Mouse (Mus musculus): ENCODE results near the gene Nudt1.

GRCm38 (mm10) chr5:140349882-140350281, 28.4 kb downstream of the Nudt1 start:
- TF ChIP-seq POLR2AphosphoS5 (IDR thresholded peaks at IDR 0.05; ENCODE audit: borderline replicate concordance, low read depth, low read length) (no peak), NELFE (IDR thresholded peaks at IDR 0.05; ENCODE audit: low read depth, low read length) (no peak), MYB (IDR thresholded peaks at IDR 0.05; ENCODE audit: low read depth, low read length) (no peak), EP300 (IDR thresholded peaks at IDR 0.05; ENCODE audit: low read depth in 1 of 2, low read length in 2 of 2) (no peak), UBTF (IDR thresholded peaks at IDR 0.05; ENCODE audit: borderline replicate concordance, insufficient read depth, low read depth, low read length) (no peak), GABPA (IDR thresholded peaks at IDR 0.05; ENCODE audit: low read depth, low read length) (no peak), MEF2A (IDR thresholded peaks at IDR 0.05; ENCODE audit: extremely low read depth, insufficient replicate concordance, low read depth, low read length, poor library complexity, severe bottlenecking) (no peak), MAZ (IDR thresholded peaks at IDR 0.05; ENCODE audit: low read depth, low read length) (no peak), HCFC1 (IDR thresholded peaks at IDR 0.05; ENCODE audit: low read depth, low read length) (no peak)

Data from MEL (cell line).